Mouse (Mus musculus) MN1 (cell line): Measurements from ENCODE around the gene Eif4a1.

Experiments used
- DNase-seq: peaks from one replicate; pipeline ENCODE4 v3.0.0-alpha.2; 2016; ENCODE audit warnings: low spot score

Gene Eif4a1

DNA sequence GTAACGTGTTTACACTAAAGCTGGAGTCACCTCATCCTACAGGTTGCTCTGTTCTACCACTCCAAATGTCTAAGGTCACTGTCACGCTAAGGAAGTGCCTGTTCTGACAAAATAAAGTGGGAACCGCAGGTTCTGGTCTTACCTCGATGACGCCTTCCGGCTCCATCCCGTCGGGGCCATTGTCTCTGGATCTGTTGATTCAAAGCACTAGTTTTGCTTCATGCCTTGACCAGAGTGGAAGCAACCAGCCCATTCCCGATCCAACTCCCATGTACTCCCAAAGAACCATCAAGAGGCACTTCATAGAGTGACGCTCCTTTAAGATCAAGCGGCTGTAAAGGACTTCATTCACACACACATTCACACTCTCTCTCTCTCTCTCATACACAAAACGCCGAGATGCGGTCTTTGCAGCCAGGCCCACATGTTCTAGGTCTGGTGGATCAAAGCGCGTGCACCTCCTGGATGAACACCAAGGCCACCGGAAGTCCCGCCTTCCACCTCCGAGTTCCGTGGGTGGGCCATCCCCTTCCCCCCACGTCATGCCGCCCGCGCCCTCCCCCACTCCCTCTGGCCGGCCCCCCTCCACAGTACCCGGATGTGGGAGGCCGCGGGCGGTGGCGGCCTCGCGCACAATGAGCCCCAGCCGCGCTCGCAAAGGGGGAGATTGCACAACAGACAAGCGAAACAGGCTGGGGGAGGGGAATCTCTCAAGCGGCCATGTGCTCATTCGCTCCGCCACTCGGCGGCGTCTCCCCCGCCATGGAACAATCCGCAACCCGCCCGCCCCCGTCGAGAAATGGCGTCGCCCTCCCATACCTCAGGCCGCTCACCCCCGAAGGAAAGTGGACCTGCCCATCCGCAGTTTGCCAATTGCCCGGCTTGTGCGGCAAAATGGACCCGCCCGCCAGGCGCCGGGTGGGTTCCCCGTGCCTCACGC, 1.2 kb downstream of the Eif4a1 start:
- DNase-seq = peak; percentile 90

DNA sequence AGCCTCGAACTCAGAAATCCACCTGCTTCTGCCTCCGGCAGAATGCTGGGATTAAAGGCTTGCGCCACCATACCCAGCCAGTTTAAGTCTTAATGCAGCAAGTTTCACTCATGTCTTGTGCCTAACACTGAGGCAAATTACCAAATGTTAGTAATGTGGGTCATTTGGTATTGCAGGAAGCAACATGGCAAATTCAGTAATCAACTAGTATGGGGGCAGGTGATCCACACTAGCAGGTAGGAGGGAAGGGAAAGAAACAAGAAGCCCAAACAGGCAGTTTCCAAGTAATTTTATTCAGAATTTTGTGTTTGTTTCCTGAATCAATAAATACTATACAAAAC, 5.6 kb downstream of the Eif4a1 start:
- no peak for DNase-seq

DNA sequence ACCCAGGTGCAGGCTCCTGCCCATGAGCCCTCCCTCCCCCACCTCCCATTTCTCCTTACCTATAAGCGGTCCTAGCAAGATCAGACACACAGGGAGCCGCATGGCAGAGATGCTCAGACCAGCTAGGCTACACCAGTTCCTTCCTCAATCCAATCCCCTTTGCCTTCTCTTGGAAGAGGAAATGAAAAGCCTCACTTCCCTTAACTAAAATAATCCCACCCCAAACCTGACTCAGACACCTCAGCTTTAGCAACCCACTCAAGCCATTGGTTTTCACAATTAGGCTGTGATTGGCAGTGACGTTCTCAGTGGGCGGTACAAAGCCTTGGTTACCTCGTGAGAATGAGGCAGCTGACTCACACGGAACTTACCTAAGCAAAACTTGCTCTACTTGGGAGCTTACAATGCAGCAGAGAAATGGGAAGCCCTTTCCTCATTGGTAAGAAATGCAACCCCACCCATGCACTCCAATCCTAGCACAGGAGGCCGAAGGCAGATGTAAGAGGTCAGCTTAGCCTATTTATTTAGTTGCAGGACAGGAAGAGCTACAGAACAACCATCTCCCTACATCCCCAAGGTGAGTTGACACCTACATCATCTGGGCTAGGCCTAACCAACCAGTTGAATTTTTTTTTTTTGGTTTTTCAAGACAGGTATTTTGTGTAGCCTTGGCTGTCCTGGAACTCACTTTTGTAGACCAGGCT, 6.1 kb downstream of the Eif4a1 start, which contains the start of gene Cd68:
Gene Cd68, minus strand, starts transcription at position 193 of the 704 bp plus-strand sequence.
- DNase-seq = peak; percentile 42

DNA sequence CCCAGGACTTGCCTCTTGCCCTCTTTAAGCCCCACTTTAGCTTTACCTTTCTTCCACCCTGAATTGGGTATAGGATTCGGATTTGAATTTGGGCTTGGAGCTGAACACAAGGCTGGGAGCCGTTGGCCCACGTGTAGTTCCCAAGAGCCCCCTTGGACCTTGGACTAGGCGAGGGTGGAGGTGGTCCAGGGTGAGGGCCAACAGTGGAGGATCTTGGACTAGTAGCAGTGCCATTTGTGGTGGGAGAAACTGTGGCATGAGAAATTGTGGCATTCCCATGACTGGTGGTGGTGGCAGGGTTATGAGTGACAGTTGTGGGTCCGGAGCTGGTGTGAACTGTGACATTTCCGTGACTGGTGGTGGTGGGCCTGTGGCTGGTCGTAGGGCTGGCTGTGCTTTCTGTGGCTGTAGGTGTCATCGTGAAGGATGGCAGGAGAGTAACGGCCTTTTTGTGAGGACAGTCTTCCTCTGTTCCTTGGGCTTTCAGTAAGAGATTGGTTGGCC, 6.7 kb downstream of the Eif4a1 start:
- no peak for DNase-seq

DNA sequence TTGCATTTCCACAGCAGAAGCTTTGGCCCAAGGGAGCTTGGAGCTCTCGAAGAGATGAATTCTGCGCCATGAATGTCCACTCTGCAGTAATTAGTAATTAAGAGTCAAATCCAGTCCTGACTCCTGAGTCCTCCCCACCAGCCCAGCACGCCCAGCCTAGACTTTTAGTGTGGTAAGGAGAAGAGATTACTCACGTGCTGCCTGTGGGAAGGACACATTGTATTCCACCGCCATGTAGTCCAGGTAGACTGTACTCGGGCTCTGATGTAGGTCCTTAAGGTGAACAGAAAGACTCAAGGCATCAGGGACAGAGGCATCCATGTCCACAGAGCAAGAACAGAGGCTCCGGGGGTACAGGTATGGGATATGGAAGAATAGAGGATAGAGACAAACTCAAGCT, 7.4 kb downstream of the Eif4a1 start:
- DNase-seq = no peak

DNA sequence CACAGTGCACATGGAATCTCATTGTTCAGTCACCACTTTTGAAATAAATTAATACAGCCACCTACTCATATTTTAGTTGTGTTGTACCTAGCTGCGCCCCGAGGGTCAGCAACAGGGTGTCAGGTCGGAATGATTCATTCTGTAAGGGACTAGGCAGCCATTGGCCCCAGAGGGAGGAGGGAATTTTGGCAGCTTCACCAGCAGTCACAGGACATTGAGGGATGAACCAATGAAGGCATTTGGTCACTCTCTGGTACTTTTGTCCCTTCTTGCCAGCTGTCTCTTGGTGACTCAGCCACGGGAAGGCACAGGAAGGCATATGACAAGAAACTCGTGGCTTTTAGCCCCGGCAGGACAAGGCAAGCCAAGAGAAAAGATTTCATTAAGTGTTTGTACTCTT, 8.4 kb downstream of the Eif4a1 start:
- peak; percentile 37 for DNase-seq

DNA sequence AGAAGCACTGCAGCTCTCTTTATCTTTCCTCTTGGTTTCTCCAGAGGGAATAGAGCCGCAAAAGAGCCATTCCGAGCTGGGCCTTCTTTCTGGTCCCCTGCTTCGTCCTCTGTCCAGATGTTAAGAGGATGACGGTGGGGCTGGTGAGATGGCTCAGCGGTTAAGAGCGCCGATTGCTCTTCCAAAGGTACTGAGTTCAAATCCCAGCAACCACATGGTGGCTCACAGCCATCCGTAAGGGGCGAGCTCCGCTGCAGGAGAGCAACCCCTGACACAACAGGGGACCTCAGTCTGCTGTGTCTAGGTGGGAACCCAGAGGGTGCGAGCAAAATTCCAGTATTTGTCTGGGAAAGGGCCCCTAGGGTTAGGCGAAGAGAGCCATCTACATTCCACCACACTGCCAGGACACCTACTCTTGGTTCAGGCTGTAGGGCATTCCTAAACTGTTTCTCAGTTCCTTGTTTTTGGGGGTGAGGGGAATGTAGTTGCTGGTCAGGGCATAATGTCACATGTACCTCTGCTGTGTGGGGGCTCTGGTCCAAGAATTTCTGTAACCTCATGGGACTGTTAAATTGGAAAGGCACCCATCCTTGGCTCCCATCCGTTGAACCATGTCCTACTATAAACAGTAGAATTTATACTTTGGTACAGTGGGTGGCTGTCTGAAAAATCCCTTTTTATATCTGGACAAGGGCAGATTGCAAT, 9.1 kb downstream of the Eif4a1 start:
- no peak for DNase-seq

DNA sequence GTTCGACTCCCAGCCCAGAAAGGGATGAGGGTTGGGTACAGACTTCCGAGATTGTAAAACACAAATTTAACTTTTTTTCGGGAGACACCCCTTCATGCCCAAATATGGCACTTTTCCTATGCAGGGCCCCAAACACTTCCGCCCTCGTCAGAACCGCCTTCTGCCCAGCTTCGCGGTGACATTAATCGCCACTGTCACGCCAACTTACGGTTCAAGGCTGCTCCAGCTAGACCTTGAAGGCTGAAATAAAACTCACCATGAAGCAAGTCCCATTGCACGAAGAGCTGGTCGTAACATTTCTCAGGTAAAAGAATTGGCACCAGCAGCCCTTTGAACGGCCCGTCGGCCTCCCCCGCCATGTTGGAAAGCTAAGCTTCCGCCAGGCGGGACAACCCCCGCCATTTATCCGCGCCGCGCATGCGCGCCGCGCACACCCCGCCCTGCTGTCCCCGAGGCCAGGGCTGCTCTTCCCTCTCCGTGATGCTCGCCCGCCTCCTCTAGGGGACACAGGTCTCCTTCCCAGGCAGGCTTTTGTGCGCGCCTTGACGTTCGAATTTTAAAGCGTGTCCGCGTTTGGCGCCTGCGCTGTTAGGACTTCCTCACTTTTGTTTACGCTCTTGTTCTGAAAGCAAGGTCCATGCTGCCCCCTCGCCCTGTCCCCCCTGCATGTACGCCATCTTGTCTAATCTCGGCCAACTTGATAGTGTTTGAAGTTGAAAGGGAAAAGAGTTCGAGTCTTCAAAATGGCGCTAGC, 9.8 kb downstream of the Eif4a1 start, which contains the start of gene Mpdu1:
Gene Mpdu1, minus strand, starts transcription at position 430 of the 754 bp plus-strand sequence.
- DNase-seq = peak; percentile 94

DNA sequence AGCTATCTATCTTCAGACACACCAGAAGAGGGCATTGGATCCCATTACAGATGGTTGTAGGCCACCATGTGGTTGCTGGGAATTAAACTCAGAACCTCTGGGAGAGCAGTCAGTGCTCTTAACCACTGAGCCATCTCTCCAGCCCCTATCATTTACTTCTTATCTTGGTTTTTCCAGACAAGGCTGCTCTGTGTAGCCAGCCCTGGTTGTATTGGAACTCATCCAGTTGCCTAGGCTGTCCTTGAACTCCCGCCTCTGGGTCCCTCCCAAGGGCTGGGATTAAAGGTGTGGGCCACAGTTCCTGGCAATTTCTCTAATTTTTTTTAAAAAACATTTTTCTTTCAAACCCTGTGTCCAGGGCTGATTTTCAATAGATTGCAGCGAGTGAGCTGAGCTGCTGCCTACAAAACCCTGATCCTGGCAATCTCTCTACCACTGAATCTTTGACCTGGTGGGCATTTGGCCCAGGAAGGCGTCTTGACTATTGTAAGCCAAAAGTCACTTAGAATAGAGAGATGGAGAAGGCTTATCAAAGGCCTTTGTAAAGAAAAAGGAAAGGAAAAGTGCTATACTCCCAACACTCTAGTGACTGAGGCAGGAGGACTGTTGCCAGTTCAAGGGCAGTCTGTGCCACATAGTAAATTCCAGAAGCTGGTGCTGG, 10.9 kb downstream of the Eif4a1 start:
- DNase-seq = no peak

DNA sequence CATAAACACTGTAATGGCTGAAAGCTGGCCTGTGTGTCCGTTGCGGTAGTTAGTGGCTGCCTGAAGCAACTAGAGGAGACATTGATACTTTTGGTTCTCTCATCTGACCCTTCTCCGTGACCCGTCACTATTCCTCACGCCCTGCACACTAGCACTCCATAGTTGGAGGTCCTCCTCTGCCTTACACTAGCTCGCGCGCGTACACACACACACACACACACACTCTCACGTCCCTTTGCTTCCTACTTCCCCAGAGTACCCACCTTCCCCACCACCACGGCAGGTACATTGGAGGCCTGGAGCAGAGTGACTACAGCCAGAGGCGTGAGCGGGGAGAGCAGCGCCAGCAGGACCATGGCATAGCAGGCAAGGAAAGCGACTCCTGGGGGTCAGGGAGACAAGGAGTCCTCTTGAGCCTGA, 14.8 kb downstream of the Eif4a1 start:
- no peak for DNase-seq

DNA sequence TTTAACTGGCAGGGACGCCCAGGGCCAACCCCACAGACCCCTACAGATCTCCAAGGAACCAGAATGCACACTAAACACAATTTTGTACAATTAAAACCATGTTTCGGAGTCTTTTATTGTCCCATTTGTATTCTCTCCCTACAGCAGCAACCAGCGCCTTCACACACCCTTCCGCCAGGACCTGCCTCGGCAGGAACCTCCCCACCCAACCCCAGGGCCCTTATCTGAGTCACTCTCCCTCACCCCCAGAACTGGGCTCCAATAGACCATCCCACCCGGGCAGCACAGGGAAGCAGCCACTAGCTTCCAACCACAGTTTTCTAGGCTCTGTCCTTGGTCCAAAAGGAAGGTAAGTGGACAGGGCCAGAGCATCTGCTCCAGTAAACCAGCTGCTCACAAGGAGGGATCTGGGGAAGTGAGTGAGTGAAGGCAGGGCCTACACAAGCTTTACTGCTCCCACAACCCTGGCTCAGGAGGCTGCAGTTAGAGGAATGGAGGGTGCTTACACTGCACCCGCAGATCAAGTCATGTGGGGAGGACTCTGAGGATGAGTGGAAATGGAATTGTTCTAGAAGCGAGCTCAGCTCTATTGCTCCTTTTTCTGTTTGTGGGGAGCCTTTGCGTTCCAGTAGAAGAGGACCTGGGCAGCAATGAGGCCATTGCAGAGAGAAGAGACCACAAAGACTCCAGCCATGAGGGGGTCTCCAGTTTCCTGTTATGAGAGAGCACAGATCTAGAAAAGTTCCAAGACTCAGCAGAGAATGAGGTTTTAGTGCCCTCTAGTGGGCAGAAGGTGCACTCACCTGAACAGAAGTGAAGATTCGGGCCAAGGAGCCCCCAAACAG, 15.4 kb downstream of the Eif4a1 start:
- DNase-seq = peak; percentile 62

DNA sequence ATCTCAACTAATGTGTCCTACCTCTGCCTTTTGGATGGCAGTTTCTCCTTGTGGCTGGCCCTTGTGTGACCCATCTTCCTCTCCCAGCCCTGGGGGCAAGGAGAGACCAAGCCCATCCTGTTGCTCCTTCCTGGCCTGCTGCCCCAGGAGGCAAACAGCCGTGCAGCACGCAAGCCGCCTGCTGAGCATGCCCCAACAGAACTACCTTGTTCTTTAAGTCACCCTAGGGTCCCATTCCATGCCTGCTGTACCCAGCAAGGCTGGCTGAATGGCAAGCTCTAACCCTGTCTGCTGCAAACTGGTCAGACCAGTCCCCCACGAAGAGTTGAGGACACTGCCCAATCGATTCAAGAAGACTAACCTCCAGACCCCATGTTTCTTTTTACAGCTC, 16.2 kb downstream of the Eif4a1 start:
- DNase-seq = no peak

DNA sequence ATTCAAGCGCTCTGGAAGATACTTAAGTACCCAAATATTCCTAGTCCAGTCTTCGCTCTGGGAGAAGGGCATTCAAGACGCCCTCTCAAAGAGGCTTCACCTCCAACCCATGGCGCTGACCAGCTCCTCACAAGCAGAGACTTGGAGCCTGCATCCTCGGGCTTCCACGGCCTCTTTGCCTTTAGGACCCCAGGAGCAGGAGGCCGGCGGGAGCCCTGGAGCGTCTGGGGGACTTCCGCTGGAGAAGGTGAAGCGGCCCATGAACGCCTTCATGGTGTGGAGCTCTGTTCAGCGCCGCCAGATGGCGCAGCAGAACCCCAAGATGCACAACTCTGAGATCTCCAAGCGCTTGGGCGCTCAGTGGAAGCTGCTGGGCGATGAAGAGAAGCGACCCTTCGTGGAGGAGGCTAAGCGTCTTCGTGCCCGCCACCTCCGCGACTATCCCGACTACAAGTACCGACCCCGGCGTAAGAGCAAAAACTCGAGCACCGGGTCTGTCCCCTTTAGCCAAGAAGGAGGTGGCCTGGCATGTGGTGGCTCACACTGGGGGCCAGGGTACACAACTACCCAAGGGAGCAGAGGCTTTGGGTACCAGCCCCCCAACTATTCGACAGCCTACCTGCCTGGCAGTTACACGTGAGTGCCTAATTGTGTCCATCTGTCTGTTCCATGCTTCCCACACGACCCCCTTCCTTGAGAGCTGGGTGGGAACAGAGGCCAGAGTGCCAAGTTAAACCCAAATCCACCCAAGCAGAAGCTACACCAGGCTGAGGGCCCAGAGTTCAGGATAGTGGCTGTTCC, 16.8 kb downstream of the Eif4a1 start, which contains the start of gene Sox15:
Gene Sox15, plus strand, starts transcription at position 51 of the 801 bp plus-strand sequence.
- DNase-seq = no peak

DNA sequence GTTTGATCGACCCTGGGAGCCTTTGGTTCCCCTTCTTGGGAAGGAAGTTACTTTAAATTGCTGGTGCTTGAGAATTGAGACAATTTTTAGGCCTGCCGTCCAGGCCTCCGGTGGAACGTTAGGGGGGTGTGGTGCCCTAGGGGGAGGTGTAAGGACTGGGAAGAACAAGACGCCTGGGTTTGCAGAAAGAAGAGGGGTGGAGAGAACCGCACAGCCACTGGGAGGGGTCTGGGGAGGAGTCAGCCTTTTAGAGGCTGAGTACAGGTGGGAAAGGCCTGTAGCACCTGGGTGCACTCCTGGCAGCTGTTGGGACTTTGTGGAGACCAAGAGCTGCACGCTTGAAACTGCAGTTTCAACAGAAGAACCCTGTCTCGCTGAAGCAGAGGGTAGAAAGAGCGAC, 17.5 kb downstream of the Eif4a1 start:
- DNase-seq = no peak

DNA sequence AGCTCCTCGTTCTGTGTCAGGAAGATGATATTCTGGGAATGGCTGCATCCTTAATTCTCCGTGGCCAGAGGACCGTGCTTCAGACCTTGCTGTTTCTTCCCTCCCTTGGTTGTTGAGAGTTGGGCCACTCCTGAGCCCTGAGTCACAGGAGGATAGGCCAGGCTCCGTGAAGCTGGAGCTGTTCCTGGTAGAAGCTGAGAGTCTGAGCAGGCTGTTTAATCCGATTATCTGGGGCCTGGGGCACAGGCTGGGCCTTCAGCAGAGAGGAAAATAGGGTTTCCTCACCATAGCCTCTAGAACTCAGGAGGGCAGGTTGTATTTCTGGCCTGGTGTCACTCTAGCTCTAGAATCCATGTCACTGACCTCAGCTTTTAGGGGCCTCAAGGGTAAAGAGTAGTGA, 18.8 kb downstream of the Eif4a1 start:
- peak; percentile 70 for DNase-seq

DNA sequence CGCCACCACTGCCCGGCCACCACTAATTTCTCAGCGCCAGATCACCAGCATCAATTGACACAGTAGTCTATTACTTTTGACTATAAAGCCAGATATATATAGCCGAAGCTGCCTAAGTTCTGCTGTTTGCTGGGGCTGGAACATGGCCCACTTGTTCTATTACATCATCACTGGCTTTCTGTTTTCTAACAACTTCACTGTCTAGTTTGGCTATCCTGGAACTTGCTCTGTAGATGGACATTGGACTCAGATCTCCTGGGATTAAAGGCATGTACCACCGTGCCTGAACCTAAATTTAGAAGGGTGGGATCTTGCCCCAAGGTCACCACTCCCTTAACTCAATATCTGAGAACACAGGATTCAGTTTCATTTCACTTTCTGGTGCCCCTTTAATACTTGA, 26.4 kb downstream of the Eif4a1 start:
- no peak for DNase-seq

DNA sequence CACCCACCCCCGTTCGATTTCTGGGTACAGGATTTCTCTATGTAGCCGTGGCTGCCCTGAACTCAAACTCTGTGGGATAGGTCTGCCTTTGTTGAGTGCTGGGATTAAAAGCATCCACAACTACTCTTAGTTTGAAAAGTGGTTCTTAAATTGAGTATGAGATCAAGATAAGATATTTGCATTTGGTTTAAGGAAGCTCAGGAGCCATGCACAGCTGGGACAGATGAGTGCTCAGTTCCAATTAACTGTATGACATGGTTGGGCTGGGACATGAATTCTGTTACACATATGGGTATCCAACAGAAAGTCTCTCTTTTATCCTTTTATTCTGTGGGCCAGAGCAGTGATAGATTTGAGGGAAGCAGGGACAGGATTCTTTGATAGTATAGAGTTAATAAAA, 36.8 kb downstream of the Eif4a1 start:
- DNase-seq = no peak

DNA sequence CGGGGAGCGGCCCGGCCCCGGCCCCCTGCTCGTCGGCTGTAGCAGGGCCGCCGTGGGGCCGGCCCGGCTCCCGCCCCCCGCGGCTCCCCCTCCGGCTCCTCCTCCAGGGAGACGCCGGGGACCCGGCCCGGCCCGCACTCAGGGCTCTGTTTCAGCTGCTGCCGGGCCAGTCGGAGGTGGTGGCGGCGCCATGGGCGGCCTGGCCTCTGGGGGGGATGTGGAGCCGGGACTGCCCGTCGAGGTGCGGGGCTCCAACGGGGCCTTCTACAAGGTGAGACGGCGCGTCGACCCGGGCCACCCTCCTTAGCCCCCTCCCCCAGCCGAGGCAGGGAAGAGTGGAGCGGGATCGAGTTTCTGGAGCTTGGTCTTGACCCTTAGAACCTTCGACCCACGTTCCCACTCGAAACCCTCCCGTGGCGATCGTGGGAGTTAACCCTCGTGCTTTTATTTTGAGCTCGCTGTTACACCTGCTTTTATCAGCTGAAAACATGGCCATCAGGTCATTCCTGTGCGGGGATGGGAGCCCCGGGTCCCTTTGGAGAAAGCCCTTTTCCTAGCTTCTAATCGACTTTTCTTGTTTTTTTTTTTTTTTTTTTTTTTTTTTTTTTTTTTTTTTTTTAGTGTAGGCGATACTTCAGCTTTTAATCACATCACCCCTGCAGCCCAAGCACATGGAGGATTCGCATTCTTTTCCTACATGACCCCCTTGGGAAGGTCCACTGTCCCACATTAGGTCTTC, 38.9 kb downstream of the Eif4a1 start:
- DNase-seq = peak; percentile 56
